Mouse (Mus musculus) liver, embryonic 14.5 days (tissue): ENCODE measurements around the gene D630003M21Rik. TPM values are rescaled to one million over a fixed set of nuclear protein-coding genes. Genes with fewer than 3 reads are reported as not detected.

ENCODE experiments used
- ATAC-seq: fragments of 200-750 bp; cut with Nextera tagmentation; 2 replicates; pipeline ENCODE4 v1.8.0; 2017; ENCODE audit warnings: moderate number of reproducible peaks, mild to moderate bottlenecking, moderate library complexity; ENCODE audit not compliant: insufficient read depth
- DNase-seq, 3 experiments: peaks; one replicate each; pipeline ENCODE4 v3.0.0-alpha.2; 2012 to 2013; ENCODE audit warnings: low read depth in 3 of 3, low spot score in 3 of 3
- H3K27ac ChIP-seq: fragments of 300-500 bp; sonication (generic); 2 replicates; pipeline ENCODE4 v1.5.1; 2014; ENCODE audit warnings: moderate library complexity, mild to moderate bottlenecking, control low read depth, inconsistent platforms
- H3K27me3 ChIP-seq: fragments of 300-500 bp; sonication (generic); 2 replicates; pipeline ENCODE4 v1.6.1; 2014; ENCODE audit warnings: mild to moderate bottlenecking, low read length, moderate library complexity; ENCODE audit not compliant: control insufficient read depth, insufficient read depth
- H3K36me3 ChIP-seq: fragments of 300-500 bp; sonication (generic); replicated peaks from 2 replicates; pipeline ENCODE4 v1.6.1; 2014; ENCODE audit warnings: low read depth; ENCODE audit not compliant: control insufficient read depth, insufficient read depth
- H3K4me1 ChIP-seq, 2 experiments: fragments of 200-500 bp in 1 of 2; fragments of 300-500 bp in 1 of 2; sonication (generic) in 1 of 2; replicated peaks; 2 replicates each; pipeline ENCODE4 v1.6.1; 2012 to 2014; ENCODE audit warnings: antibody characterized with exemption in 1 of 2, inconsistent platforms in 1 of 2, low read length in 1 of 2; ENCODE audit not compliant: control insufficient read depth in 2 of 2, insufficient read depth in 2 of 2
- H3K4me2 ChIP-seq: fragments of 300-500 bp; sonication (generic); 2 replicates; pipeline ENCODE4 v1.6.1; 2014; ENCODE audit warnings: low read depth, mild to moderate bottlenecking, control low read depth, moderate library complexity
- H3K4me3 ChIP-seq, 2 experiments: fragments of 200-500 bp in 1 of 2; fragments of 300-500 bp in 1 of 2; sonication (generic) in 1 of 2; 2 replicates each; pipeline ENCODE4 v1.5.1; 2012 to 2014; ENCODE audit warnings: low read depth in 2 of 2, low read length in 2 of 2, mild to moderate bottlenecking in 2 of 2, control low read depth in 1 of 2, inconsistent platforms in 1 of 2, moderate library complexity in 1 of 2; ENCODE audit not compliant: insufficient read depth in 1 of 2
- H3K9ac ChIP-seq: fragments of 300-500 bp; sonication (generic); replicated peaks from 2 replicates; pipeline ENCODE4 v1.6.1; 2014; ENCODE audit warnings: mild to moderate bottlenecking, control low read depth, moderate library complexity
- H3K9me3 ChIP-seq: fragments of 300-500 bp; sonication (generic); 2 replicates; pipeline ENCODE4 v1.6.1; 2016; ENCODE audit warnings: low read length, mixed read lengths; ENCODE audit not compliant: control insufficient read depth
- CTCF ChIP-seq: IDR thresholded peaks from 2 replicates; pipeline ENCODE4 v1.5.1; 2016; ENCODE audit warnings: antibody characterized with exemption, low read depth, control low read depth
- EP300 ChIP-seq: IDR thresholded peaks from 2 replicates; pipeline ENCODE4 v1.6.1; 2016; ENCODE audit warnings: antibody characterized with exemption, low read depth
- WGBS: fragments of 180-500 bp; shearing (Covaris S2); extraction: QIAGEN DNeasy Blood & Tissue Kit; methylation state at CpG from one replicate; pipeline ENCODE4 v1.1.7; 2014; ENCODE audit not compliant: insufficient replicate concordance; 5-methylcytosine and 5-hydroxymethylcytosine counted together
- polyA plus RNA-seq, 2 experiments: library from polyadenylated mRNA; depleted of rRNA in 1 of 2; stranded (reverse) in 1 of 2; unstranded in 1 of 2; fragments of >200 nt; fragmentation: Nextera tagmentation in 1 of 2; extraction: Ambion mirVana in 1 of 2; gene quantifications; 2 replicates each; pipeline versions ENCODE4 v1.2.1 to v1.2.3; 2012 to 2014

D630003M21Rik gene
- polyA plus RNA-seq, 2 experiments, result 0.24 to 0.33 TPM

- no peak for TF ChIP-seq EP300
- TF ChIP-seq CTCF, result no peak
- WGBS, result 65% methylated on average over 6 of the region's 6 CpGs
- DNase-seq (no peak), ATAC-seq (no peak)
- no peak overlapping the region for H3K4me2 ChIP-seq
- H3K27me3 ChIP-seq, result no peaks in the 10 kb centered on the region
- H3K9ac ChIP-seq, result no peak overlapping the region
- no peak overlapping the region for H3K27ac ChIP-seq
- H3K4me3 ChIP-seq, result no peak overlapping the region
- peaks cover 0 to 8% of the 10 kb centered on the region in 2 experiments; a peak in 2 of 4 replicates for H3K4me1 ChIP-seq
- no peaks in the 10 kb centered on the region for H3K9me3 ChIP-seq
- no peaks in the 10 kb centered on the region for H3K36me3 ChIP-seq
Measured at GRCm38 (mm10) chr2:158247852-158248251, 18.8 kb upstream of the D630003M21Rik start.

- DNase-seq (no peak), ATAC-seq (no peak)
- 67% methylated on average over 4 of the region's 4 CpGs for WGBS
- H3K9ac ChIP-seq, result no peak overlapping the region
- H3K4me2 ChIP-seq, result no peak overlapping the region
- no peak overlapping the region for H3K4me3 ChIP-seq
- peaks cover 0 to 8% of the 10 kb centered on the region in 2 experiments; a peak in 2 of 4 replicates for H3K4me1 ChIP-seq
- no peak overlapping the region for H3K27ac ChIP-seq
- no peaks in the 10 kb centered on the region for H3K27me3 ChIP-seq
- H3K36me3 ChIP-seq, result no peaks in the 10 kb centered on the region
- TF ChIP-seq CTCF (no peak), EP300 (no peak)
- H3K9me3 ChIP-seq, result no peaks in the 10 kb centered on the region
Measured at GRCm38 (mm10) chr2:158245072-158245817, 16.2 kb upstream of the D630003M21Rik start.

DNA sequence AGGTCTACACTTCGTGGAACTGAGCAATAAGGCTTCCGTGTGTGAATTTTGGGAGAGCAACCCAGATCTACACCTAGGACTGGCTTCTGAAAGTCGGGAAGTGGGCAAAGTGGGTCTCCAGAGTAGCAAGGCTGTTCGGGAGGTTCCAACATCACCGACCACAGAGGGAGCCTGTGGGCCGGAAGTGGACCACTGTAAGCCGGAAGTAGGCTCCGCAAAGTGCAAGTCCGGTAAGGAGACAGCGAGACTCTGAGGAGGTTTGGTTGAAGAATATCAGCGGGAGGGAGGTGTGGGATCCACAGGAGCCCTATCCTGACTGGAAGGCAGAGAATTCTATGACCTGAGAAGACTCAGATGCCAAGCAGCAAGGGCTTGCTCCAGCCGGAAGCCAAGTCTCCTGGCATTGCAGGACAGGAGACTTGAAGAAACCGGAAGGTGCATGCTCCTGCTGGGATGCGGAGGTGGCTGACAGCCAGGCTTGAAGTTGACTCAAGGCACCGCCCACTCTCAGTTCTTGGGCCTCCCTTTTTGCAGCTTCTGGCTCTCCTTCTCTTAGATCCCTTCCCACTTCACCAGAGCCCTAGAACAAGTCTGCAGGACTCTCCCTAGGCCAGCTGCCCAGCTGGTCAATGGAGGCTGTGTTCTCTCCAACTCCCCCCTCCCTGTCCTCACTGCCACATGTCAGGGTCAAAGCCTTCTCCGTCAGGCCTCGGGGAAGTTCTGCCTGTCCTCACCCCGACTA lies 14.3 kb upstream of the D630003M21Rik start:
- no peak overlapping the region for H3K27ac ChIP-seq
- H3K4me2 ChIP-seq, result no peak overlapping the region
- H3K27me3 ChIP-seq, result no peaks in the 10 kb centered on the region
- H3K4me1 ChIP-seq, result peaks cover 0 to 5% of the 10 kb centered on the region in 2 experiments; a peak in 2 of 4 replicates
- no peaks in the 10 kb centered on the region for H3K36me3 ChIP-seq
- TF ChIP-seq EP300 (no peak), CTCF (no peak)
- WGBS, result 59% methylated on average over 18 of the region's 18 CpGs
- DNase-seq (no peak), ATAC-seq (no peak)
- H3K4me3 ChIP-seq, result no peak overlapping the region
- H3K9me3 ChIP-seq, result no peaks in the 10 kb centered on the region
- H3K9ac ChIP-seq, result no peak overlapping the region

- H3K4me3 ChIP-seq, result no peak overlapping the region
- H3K27me3 ChIP-seq, result no peaks in the 10 kb centered on the region
- WGBS, result 75% methylated on average over 18 of the region's 18 CpGs
- H3K9ac ChIP-seq, result no peak overlapping the region
- TF ChIP-seq EP300 (no peak), CTCF (no peak)
- DNase-seq, result no peak
- no peaks in the 10 kb centered on the region for H3K9me3 ChIP-seq
- no peak for ATAC-seq
- H3K4me1 ChIP-seq, result no peaks in the 10 kb centered on the region
- no peak overlapping the region for H3K4me2 ChIP-seq
- no peak overlapping the region for H3K27ac ChIP-seq
- no peaks in the 10 kb centered on the region for H3K36me3 ChIP-seq
Measured at GRCm38 (mm10) chr2:158242170-158242896, 13.3 kb upstream of the D630003M21Rik start.
